Mouse (Mus musculus) layer of hippocampus, adult 8-10 months (tissue): Measurements from ENCODE around the gene Pik3cd. TPM values are rescaled to one million over a fixed set of nuclear protein-coding genes. Genes with fewer than 3 reads are reported as not detected.

Source experiments
- DNase-seq, 2 experiments: peaks; one replicate each; pipeline ENCODE4 v3.0.0; 2022; ENCODE audit warnings: low spot score in 2 of 2
- total RNA-seq, 4 experiments: library from RNA; stranded (reverse); gene quantifications; 2 replicates each; pipeline ENCODE4 v1.2.4; 2022

The Pik3cd gene
- total RNA-seq, 4 experiments from 2014 or later, result 26.7 to 30.2 (median 28.4) TPM

DNA sequence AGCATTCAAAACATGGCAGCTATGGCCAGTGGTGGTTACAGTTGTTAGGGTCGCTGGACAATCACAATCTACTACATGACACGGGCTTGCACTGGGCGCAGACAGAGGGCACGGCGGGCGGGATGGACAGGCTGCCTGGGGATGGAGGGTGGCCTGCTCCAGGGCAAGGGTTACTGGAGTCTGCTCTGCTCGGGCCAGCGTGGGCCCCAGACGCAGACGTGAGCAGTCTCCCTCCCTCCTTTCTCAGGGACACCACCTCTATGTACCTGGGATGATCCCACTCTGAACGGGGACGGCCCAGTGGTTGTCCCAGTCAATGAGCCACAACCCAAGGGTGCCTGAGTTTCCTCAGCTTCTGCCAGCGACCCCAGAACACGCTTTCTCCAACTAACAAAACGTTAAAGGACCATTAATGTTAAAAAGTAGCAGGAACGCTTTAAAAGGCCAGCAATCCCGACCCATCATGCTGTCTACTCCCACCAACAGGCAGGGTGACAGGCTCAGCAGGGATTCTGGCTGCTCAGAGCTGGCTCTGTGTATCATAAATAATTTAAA lies 22.6 kb upstream of the Pik3cd start:
- no peak for DNase-seq

DNA sequence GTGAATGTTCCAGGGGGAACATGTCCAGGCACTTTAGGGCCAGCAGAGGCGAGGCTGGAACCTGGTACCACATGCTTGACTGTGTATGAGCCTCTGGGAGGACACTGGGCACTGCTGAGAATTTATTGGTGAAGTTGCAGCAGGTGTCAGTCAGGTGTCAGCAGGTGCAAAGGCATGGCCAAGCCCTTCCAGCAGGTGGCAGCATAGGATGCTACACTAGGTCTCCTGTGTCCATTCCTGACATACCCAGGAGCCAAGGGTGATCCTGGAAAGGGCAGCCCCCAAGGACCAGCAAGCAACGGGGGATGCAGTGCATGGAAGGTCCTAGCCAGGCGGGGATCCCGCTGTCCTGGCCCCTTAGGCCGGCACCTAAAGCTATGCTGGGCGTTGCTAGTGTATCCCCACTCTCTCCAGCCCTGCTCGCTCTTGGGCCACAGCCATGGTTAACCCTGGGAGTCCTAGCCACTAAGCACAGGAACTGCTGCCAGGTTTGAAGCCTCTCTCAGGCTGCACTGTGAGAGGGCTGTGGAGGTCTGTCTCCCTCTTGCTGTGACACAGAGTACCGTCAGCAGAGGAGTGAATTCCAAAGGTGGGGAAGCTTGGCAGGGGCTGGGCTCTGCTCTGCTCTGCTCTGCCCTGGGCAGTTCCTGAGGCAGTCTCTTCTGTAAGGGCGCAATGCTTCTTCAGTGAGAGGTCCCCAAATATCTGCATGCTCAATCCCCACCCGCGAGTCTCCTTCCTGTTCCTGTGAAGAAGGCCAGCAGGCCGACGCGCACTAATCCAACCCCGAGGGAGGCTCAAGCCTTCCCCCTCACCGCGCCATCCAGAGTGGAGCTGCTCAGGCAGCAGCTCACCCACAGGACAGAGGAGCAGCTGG lies 21.7 kb upstream of the Pik3cd start:
- no peak for DNase-seq

DNA sequence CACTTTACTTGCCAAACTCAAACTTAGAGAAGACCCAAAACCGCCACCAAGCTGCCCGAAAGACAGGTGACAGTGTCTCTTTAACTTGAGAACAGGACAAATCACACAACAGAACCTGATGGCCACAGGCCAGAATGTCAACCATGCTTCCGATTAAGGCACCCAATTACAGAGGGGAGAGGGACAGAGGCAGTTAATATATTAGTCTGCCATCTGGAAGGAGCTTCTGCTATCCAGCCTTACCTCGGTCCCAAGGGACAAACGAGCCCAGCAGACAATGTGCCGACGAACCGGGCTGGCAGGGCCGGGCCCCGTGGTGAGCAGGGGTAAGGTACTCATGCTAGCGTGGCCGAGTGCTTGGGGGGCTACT lies 20.6 kb upstream of the Pik3cd start:
- DNase-seq, result no peak

DNA sequence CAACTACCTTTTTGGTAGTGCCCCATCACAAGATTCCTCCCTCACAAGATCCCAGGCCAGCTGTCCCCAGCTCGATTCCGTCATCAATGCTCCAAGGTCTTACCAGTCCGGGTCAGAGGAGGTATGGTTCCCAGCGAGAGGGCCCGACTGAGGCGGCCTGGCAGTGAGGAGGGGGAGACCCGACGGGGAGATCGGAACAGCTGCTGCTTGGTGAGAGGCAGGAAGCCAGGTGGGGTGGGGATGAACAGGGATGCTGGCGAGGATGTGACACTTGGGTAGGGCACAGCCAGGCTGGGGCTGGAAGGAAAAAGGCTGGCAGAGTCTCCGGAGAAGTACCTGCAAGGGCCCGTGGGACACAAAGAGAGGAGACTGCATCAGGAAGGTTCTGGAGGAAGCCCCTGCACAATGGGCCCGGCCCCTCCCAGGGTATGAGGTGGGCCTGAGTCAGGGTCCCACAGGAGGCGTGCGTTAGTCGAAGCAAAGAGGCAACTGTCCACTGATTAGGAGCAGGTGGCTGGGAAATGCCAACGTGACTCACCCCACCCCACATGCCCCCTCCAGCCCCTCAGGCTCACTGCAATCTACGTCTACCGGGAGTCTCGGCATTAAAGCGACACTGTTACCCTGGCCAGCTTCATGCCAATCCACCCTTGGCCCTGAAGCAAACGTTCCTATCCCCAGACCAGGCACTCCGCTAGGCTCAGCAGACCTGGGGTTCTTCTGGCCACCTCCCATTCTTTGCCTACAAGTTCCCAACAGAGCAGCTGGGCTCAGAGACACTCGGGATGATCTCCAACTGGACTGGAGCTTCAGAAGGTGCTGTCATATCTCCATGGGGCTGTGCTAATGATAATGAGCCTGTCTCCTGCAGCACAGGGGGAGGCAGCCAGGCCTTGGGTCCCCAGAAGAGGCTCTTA lies 20.0 kb upstream of the Pik3cd start:
- no peak for DNase-seq

DNA sequence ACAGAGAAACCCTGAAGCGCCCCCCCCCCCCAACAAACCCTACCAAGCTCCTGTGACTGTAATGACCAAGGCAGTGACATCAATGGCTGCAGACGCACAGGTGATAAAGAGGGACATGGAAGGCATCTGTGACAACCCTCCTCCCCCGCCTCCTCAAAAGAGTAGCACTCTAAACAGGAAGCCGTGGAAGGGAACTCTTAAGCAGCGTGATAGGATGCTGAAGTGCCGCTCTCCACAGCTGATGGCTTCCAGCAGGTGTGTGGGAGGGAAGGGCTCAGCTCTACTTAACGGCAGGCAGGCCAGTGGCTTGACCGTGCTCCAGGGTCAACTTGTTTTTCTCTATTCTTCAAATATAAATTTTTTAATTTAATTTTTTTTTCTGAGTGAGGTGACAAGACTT lies 18.8 kb upstream of the Pik3cd start:
- DNase-seq, result no peak

DNA sequence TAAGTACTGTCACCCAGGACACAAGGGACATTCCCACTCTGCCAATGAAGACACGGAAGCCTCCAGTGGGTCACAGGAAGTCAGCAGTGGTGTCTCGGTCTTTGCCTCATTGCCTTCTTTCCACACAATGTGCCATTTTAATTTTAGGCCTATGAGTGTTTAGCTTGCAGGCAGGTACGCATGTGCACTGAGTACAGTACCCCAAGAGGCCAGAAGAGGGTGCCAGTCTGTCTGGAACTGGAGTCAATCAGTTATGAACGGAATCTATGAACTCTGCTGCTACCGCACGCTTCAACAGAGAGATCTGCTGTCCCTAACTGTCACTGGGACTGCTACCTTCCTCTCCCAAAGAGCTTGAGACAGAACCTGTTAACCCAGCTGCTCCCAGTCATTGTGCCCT lies 17.3 kb upstream of the Pik3cd start:
- no peak for DNase-seq

DNA sequence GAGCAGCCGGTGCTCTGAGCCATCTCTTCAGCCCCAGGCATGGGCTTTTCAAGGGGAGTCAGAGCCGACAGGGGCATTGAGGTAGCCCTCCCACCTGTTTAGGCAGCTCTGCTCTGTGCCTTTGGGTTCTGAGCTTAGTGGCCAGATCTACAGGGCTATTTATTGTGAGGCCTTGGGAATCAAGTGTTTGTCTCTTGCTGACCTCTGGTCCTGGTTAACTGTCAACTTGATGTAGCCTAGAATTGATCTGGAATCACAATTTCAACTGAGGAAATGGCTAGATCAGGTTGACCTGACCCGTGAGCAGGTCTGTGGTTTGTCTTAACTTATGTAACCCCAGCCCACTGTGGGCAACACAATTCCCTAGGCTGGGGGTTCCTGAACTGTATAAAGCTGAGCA lies 12.2 kb upstream of the Pik3cd start:
- DNase-seq, result no peak

DNA sequence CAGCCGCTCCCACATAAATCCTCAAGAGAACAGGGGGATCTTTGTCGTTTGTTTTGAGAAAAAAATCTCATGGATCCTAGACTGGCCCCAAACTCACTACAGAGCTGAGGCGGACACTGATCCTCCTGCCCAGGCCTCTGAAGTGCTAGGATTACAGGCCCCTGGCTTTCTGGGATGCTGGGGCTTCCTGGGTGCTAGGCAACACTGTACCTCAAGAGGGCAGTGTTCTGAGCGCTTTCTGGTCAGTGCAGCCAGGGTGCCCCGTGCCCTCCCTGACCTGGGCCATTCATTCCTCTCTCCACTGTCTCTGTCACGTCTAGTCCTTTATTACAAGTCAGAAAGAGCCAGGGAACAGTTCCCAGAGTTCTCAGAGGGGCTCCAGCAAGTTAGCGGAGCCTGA lies 9.6 kb upstream of the Pik3cd start:
- no peak for DNase-seq

DNA sequence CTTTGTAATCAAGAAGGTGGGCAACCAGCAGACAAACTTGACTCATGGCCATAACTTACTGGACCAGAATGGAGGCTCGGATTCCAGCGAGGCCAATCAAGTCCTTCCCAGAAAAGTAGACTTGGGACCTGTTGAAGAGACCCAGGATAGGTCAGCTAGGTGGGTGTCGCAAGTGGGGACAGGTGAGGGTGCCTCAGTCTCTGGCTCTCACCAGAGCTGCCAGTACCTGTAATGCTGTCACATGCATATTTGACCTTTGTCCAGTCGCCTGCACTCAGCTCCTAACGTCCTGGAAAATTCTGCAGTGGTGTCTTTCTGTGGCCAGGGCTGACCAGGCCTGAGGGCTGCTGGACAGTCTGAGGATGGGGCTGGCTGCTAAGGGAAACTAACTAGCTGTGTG lies 9.1 kb upstream of the Pik3cd start:
- no peak for DNase-seq

DNA sequence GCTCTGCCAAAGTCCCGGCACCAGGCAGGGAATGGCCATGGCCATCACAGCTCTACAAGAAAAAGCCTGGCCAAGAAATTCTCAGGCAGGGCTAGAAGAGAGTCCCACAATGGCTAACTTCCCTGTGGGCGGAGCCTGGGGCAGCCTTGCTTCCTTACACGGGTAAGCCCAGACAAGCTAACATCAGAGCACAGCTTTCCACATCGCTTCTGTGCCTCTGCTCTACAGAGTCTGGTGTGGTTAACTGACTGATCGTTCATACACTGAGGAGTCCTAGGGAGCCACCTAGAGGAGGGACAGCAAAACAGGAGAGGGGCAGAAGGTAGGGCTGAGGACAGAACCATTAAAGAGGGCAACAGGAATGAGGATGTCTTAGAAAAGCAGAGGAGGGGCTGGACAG lies 8.1 kb upstream of the Pik3cd start:
- DNase-seq, result peak in 1 of 2 experiments; percentile 55

DNA sequence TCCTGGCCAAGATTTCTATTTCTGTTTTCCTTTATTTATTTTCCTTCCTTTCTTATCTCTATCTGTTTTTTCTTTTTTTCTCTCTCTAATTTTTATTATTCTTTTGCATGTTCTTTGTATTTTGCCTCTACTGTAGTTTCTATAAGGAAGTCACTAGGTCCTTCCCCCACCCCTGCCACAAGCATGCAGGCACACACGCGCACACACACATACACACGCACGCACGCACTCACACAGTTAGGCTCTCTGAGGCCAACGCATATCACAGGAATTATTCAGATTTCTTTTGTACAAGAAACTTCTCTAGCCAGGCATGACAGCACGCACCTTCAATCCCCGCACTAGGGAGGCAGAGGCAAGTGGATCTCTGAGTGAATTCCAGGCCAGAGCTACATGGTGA lies 3.6 kb upstream of the Pik3cd start:
- DNase-seq, result no peak

DNA sequence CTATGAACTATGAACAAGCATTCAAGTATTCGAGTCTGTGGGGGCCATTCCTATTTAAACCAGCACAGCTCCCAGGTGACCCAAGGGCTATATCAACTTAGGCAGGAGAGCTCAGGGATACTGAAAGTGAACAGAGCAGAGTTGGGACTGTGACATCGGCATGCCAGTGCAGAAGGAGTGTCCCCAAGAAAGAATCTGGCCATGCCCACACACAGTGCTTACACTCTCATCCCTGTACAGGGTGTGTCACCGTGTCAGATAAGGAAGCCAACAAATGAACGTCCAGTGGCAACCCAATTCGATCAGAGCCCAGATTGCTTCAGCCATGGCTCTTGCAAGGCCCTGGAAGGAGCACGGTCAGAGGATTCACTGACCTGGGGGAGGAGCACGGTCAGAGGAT lies 2.9 kb upstream of the Pik3cd start:
- DNase-seq, result no peak

DNA sequence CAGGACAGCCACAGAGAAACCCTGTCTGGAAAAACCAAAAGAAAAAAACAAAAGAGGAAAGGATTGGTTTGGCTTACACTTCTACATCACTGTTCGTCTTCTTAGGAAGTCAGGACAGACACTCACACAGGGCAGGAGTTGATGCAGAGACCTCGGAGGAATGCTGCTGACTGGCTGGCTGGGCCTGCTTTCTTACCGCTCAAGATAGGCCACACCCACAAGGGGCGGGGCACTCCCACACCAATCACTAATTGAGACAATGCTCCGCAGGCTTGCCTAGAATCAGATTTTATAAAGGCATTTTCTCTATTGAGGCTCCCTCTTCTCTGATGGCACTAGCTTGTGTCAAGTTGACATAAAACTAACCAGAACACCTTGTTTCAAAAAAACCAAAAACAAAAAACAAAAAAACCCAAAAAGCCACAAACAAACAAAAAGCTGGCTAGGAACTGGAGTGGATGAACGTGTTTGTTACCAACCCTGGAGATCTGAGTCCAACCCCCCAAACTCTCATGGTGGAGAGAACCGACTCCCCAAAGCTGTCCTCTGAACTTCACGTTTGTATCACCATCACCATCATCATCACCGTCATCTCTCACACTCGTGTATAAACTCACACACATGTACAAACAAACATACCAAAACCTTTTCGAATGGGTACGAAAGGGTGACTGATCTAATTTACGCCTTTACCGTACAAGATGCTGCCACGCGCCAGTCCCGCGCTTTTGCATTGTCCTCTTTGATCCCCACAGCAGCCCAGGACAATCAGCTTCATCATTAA lies 753 bp downstream of the Pik3cd start:
- no peak for DNase-seq

DNA sequence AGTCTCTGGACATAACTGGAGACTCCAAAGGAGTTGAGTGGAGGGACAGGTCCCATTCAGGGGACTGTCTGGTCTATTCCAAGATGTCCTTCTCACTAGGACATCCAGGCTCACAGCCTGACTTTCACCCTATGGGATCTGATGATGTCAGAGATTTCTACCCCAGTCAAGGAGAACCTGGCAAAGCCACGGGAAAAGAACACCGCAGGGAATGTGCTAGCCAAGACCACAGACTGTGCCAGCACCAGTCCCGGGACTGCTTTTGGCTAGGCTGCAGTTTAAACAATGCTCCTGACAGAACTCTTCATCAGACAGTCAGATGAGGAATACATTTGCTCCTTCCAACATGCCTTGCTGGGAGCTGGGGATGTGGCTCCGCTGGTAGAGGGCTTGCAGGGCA lies 2.4 kb downstream of the Pik3cd start:
- DNase-seq, result no peak

DNA sequence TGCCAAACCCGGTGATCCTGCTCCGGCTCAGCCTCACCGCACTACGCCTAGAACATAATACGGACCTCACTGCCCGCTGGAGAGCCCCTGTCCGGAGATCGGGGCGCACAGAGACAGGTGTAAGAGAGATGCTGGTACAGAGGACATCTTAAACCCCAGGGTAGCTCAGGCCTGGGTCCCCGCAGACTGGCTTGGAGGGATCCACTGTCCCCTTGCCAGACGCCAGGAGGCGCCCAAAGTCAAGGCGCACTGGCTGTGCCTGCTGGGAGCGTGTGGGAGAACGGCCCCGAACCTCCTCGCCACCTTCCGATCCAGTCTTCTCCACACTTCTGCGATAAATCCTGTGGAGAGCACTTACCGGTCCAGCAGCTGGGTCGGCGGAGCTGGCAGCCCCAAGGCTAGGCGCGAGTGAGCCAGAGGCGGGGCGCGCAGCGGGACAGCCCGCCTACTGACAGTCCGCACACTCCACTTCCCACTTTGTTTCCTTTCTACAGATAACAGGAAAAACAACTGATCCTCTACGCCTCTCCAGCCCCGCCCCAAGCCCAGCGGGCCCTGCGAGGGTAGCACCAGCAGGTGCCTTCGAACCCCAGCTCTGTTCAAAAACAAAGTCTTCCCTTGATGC lies 4.1 kb downstream of the Pik3cd start:
- no peak for DNase-seq

DNA sequence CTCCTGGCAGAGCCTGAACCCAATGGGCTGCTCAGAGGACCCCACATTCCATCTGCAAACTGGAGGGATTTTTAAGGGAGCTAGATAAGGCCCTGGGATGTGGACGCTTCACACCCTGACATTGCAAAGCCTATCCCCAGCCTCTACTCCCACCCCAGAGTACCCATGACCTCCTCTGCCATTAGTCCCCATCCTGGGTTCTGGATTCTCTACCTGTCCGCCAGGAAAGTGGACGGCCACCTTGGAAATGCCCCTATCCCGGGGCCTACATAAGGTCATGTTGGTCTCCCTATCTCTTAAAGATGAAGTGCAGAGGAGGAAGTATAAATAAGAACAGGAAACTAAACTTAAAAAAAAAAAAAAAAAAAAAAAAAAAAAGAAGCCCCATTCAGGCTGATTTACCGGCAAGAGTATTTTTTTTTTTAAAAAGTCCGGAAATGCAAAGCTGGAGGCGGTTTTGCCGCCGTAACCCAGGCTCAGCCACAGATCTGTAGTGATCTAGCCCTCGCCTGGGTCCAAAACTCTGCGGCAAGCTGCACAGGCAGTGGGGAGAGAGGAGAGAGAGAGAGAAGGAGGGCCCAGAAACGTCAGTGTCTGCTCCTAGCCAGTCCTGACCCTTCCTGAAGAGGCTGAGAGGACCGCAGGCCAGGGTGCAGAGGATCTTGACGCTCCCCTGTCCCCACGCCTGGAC lies 4.7 kb downstream of the Pik3cd start:
- no peak for DNase-seq

DNA sequence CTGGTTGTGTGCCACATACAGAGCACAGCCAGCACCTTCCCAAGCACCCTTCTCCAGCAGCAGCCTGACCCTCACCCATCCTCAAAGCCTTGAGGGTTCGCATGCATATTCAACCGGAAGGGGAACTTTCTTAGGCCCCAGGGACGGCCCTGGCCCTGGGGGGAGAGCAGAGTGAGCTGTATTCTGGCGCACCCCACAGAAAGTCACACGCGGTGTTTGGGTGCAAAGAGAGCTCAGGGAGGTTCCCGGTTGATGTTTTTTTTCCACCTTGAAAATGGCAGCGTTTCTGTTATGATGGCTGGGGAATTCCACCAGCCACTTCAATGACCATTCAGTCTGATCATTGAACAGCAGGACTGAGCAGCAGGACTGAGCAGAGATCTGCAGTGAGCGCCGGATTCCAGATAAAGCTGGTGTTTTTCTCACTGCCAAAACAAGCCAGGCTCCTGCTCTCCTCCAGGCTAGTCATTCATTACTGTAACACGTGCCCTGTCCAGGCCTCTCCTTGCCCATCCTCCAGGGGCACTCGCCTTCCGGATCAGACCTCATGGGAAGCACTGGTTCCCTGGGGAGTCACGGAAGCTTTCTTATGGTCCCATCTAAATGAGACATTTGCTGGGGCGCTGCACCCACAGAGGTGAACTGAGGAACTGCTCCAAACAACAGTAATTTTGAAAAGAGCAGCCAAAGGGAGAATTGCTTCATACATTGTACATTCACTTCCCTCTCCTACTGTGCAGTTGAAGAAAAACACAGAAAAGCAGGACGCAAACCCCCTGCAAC lies 6.0 kb downstream of the Pik3cd start:
- no peak for DNase-seq

DNA sequence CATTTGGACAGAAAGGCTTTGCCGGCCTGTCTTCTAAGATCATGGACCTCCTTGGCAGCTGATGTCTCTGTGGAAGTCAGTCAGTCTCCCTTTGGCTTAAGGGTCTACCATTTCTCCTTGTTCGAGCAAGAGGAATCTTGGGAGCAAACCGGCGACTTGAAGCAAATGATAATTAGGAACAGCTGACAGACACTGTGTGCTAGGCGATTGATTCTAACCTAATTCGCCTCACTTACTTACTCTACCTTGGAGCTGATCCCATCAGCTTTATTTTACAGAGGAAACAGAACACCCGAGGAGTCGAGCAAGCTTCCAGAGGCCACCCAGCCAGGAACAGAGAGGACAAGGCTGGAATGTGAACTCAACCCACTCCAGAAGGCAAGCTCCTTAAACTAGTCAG lies 11.0 kb downstream of the Pik3cd start:
- DNase-seq, result no peak

DNA sequence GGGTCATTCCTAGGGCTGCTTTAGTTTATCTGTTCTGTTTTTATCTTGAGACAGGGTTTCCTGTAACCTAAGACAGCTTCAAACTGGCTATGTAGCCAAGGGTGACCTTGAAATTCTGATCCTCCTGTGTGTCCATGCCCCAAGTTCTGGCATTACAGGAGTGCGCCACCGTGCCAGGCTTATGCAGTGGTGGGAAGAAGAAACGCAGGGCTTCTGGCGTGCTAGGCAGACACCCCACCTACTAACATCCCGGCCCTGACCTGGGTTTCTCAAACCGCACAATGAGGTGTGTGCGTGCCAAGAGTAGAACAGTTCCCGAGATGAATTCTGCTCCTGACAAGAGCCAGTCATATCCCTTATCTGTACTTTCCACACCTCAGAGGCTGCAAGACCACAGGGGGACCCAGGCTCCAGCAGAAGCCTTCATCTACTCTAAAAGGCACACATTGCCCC lies 11.5 kb downstream of the Pik3cd start:
- DNase-seq, result no peak
